In the genomic region with DNA sequence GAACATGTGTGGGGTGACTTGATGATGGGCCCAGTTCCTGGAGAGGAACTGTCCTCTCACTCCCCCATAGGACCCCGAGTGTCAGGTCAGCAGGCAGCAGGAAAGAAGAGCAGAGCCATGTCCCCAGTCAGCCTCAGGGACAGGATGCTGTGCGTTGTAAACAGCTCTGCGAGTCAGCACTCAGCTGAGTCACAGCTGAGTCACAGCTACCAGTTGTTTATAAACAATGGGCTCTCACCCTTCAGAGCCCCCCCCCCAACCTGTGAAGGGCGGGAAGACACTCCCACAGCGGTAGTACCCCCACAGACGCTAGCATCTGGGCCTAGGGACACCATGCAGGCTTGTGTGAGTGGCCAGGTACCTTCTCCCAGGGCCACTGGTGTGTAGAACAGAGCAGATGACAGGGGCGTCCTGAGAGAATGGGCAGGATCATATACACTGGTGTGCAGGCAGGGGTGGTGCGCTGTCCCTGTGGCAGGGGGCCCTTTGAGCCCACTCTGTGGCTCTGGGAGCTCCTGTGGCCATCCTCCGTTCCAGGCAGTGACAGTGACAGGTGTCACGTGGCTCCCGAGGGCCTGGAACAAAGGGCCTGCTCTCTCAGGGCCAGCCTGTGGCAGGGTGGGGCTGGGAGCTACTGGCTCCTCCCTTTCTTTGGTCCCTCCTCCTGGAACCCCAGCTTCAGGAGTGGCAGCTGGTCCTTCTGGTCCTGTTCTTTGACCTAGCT, we compare ENCODE assay signal across 8 mouse cellular contexts. TPM values are rescaled to one million over a fixed set of nuclear protein-coding genes. Genes with fewer than 3 reads are reported as not detected.
A peak's percentile ranks its signal among the peaks of the same experiment; 100 is the strongest.
DNase-seq lines count a peak whose midpoint lies in the region; ATAC-seq and TF ChIP-seq lines count a peak whose summit lies in the region.

No protein-coding gene starts in this region.

- peak; percentile 88 for DNase-seq in urinary bladder, postnatal 14 days (ENCODE audit: low spot score)
- DNase-seq in urinary bladder, postnatal 10 days (ENCODE audit: low spot score): no peak
- DNase-seq in cerebellum, postnatal 14 days: peak; percentile 52 to 54
- DNase-seq in gastrocnemius, postnatal 36 days: peak; percentile 69 to 71
- DNase-seq in midbrain, postnatal 0 days (ENCODE audit: low spot score): peak; percentile 70
- DNase-seq in c-Kit-positive CD71-positive TER-119-positive erythroid progenitor cells, embryonic 14.5 days (ENCODE audit: low spot score): no peak

- peak; percentile 82 for ATAC-seq in inflammation-experienced regulatory T-cells, adult 6 months
- peak; percentile 80 for ATAC-seq in liver, embryonic 12.5 days
- peak; percentile 20; the same call in 1 of the 2 replicates for ATAC-seq in midbrain, postnatal 0 days (ENCODE audit: low FRiP score)

- intact Hi-C loops in gastrocnemius, postnatal 36 days (cut with DNase I): no loop called here

- no peak overlapping the region for H3K9ac ChIP-seq in liver, embryonic 12.5 days
- peak overlapping the region; percentile 34; the same call in 1 of the 2 replicates for H3K9ac ChIP-seq in midbrain, postnatal 0 days (replicated peaks; ENCODE audit: low read length, poor library complexity, severe bottlenecking)

- peaks cover 31% of the 10 kb centered on the region for H3K4me1 ChIP-seq in liver, embryonic 12.5 days
- peaks cover 25% of the 10 kb centered on the region for H3K4me1 ChIP-seq in midbrain, postnatal 0 days (ENCODE audit: insufficient read depth, low read length)

- H3K4me2 ChIP-seq in liver, embryonic 12.5 days: peak overlapping the region; percentile 21; the same call in 1 of the 2 replicates
- H3K4me2 ChIP-seq in midbrain, postnatal 0 days (ENCODE audit: low read depth, low read length, poor library complexity, severe bottlenecking): no peak overlapping the region

- no peaks in the 10 kb centered on the region for H3K9me3 ChIP-seq in liver, embryonic 12.5 days (replicated peaks)
- no peaks in the 10 kb centered on the region for H3K9me3 ChIP-seq in midbrain, postnatal 0 days (ENCODE audit: low read length)

- H3K27me3 ChIP-seq in liver, embryonic 12.5 days (replicated peaks): no peaks in the 10 kb centered on the region
- no peaks in the 10 kb centered on the region for H3K27me3 ChIP-seq in midbrain, postnatal 0 days (ENCODE audit: insufficient read depth, low read length)

- TF ChIP-seq CTCF in midbrain, postnatal 0 days (IDR thresholded peaks at IDR 0.05): no peak

- no peak overlapping the region for H3K4me3 ChIP-seq in liver, embryonic 12.5 days
- no peak overlapping the region for H3K4me3 ChIP-seq in midbrain, postnatal 0 days (ENCODE audit: low read depth, low read length)

- H3K36me3 ChIP-seq in liver, embryonic 12.5 days: no peaks in the 10 kb centered on the region
- peaks cover 19% of the 10 kb centered on the region for H3K36me3 ChIP-seq in midbrain, postnatal 0 days (ENCODE audit: insufficient read depth, low read length)

- 22% methylated on average over 11 of the region's 11 CpGs for WGBS in liver, embryonic 12.5 days (ENCODE audit: insufficient replicate concordance)
- WGBS in midbrain, postnatal 0 days: 9% methylated on average over 11 of the region's 11 CpGs

- H3K27ac ChIP-seq in liver, embryonic 12.5 days: peak overlapping the region; percentile 63
- H3K27ac ChIP-seq in midbrain, postnatal 0 days (ENCODE audit: low read depth, low read length): peak overlapping the region; percentile 48

RNA-seq across cellular contexts. Expression of a gene that starts 12.5 kb away (rescaled TPM):
- 1 to 10 TPM; 8.5 to 9.4 TPM for total RNA-seq in gastrocnemius, postnatal 36 days (2021)
- polyA plus RNA-seq in inflammation-experienced regulatory T-cells, adult 6 months (2017; shearing (Covaris generic)): 1 to 10 TPM; 5.7 to 7.5 (median 5.9) TPM
- polyA plus RNA-seq in liver, embryonic 12.5 days (2016; fragmentation: Nextera tagmentation; extraction: Ambion mirVana): 4.3 and 5.5 TPM in 2 replicates
- 212 and 292 TPM in 2 replicates for total RNA-seq in midbrain, postnatal 0 days (2014; rRNA removed)
- polyA plus RNA-seq in midbrain, postnatal 0 days (2015; fragmentation: Nextera tagmentation; extraction: Ambion mirVana): 82.1 and 84.6 TPM in 2 replicates

RNA-seq across cellular contexts. Expression of a gene that starts 19.5 kb away (rescaled TPM):
- not detected for total RNA-seq in gastrocnemius, postnatal 36 days (2021)
- polyA plus RNA-seq in inflammation-experienced regulatory T-cells, adult 6 months (2017; shearing (Covaris generic)): not detected
- 0.64 and 0.71 TPM in 2 replicates for polyA plus RNA-seq in liver, embryonic 12.5 days (2016; fragmentation: Nextera tagmentation; extraction: Ambion mirVana)
- total RNA-seq in midbrain, postnatal 0 days (2014; rRNA removed): not detected in 2 replicates
- polyA plus RNA-seq in midbrain, postnatal 0 days (2015; fragmentation: Nextera tagmentation; extraction: Ambion mirVana): 3.6 and 4.0 TPM in 2 replicates

RNA-seq across cellular contexts. Expression of a gene that starts 28.7 kb away (rescaled TPM):
- total RNA-seq in gastrocnemius, postnatal 36 days (2021): 1 to 10 TPM in 1 of 2 experiments, under 1 TPM in 1; 0.79 to 1.2 TPM
- polyA plus RNA-seq in inflammation-experienced regulatory T-cells, adult 6 months (2017; shearing (Covaris generic)): not detected
- polyA plus RNA-seq in liver, embryonic 12.5 days (2016; fragmentation: Nextera tagmentation; extraction: Ambion mirVana): 0.37 and 0.39 TPM in 2 replicates
- 3.3 and 5.4 TPM in 2 replicates for total RNA-seq in midbrain, postnatal 0 days (2014; rRNA removed)
- 0.75 and 0.81 TPM in 2 replicates for polyA plus RNA-seq in midbrain, postnatal 0 days (2015; fragmentation: Nextera tagmentation; extraction: Ambion mirVana)

RNA-seq across cellular contexts. Expression of a gene that starts 37.8 kb away (rescaled TPM):
- total RNA-seq in gastrocnemius, postnatal 36 days (2021): not detected
- polyA plus RNA-seq in inflammation-experienced regulatory T-cells, adult 6 months (2017; shearing (Covaris generic)): not detected
- not detected in 2 replicates for polyA plus RNA-seq in liver, embryonic 12.5 days (2016; fragmentation: Nextera tagmentation; extraction: Ambion mirVana)
- not detected in 2 replicates for total RNA-seq in midbrain, postnatal 0 days (2014; rRNA removed)
- not detected in 2 replicates for polyA plus RNA-seq in midbrain, postnatal 0 days (2015; fragmentation: Nextera tagmentation; extraction: Ambion mirVana)

RNA-seq across cellular contexts. Expression of a gene that starts 57.5 kb away (rescaled TPM):
- total RNA-seq in gastrocnemius, postnatal 36 days (2021): 10 to 100 TPM; 21.4 to 24.8 TPM
- polyA plus RNA-seq in inflammation-experienced regulatory T-cells, adult 6 months (2017; shearing (Covaris generic)): 10 to 100 TPM; 17.7 to 22.1 (median 19.3) TPM
- 39.8 and 41.0 TPM in 2 replicates for polyA plus RNA-seq in liver, embryonic 12.5 days (2016; fragmentation: Nextera tagmentation; extraction: Ambion mirVana)
- total RNA-seq in midbrain, postnatal 0 days (2014; rRNA removed): 27.7 and 28.2 TPM in 2 replicates
- 38.3 and 42.3 TPM in 2 replicates for polyA plus RNA-seq in midbrain, postnatal 0 days (2015; fragmentation: Nextera tagmentation; extraction: Ambion mirVana)

Comparison
In these comparisons a context has a peak if more than half of its experiments do, and no peak if none do; other contexts are left out.
1. DNase-seq: peak in urinary bladder, postnatal 14 days (single experiment), cerebellum, postnatal 14 days (2 of 2), gastrocnemius, postnatal 36 days (2 of 2) and midbrain, postnatal 0 days (single experiment); none in urinary bladder, postnatal 10 days (single experiment) and c-Kit-positive CD71-positive TER-119-positive erythroid progenitor cells, embryonic 14.5 days (single experiment).
2. ATAC-seq: peak in every context shown above with its lines; median percentile 82 in inflammation-experienced regulatory T-cells, adult 6 months; 80 in liver, embryonic 12.5 days; 20 in midbrain, postnatal 0 days.